Mouse (Mus musculus) lung, embryonic 14.5 days (tissue): ENCODE measurements around the gene Sost. TPM values are rescaled to one million over a fixed set of nuclear protein-coding genes. Genes with fewer than 3 reads are reported as not detected.
A peak's percentile ranks its signal among the peaks of the same experiment; 100 is the strongest.

Experiments used
- ATAC-seq: fragments of 200-750 bp; cut with Nextera tagmentation; 2 replicates; pipeline ENCODE4 v1.8.0; 2017; ENCODE audit warnings: mild to moderate bottlenecking, moderate TSS enrichment, moderate library complexity; ENCODE audit not compliant: insufficient read depth
- DNase-seq: peaks from one replicate; pipeline ENCODE4 v3.0.0-alpha.2; 2015
- H3K27ac ChIP-seq: fragments of 300-500 bp; sonication (generic); 2 replicates; pipeline ENCODE4 v1.5.1; 2014; ENCODE audit warnings: low read depth, mild to moderate bottlenecking, moderate library complexity
- H3K27me3 ChIP-seq: fragments of 300-500 bp; sonication (generic); 2 replicates; pipeline ENCODE4 v1.6.1; 2014; ENCODE audit warnings: low read length, control low read depth; ENCODE audit not compliant: insufficient read depth
- H3K36me3 ChIP-seq: fragments of 300-500 bp; sonication (generic); 2 replicates; pipeline ENCODE4 v1.6.1; 2014; ENCODE audit warnings: control low read depth; ENCODE audit not compliant: insufficient read depth
- H3K4me1 ChIP-seq: fragments of 300-500 bp; sonication (generic); 2 replicates; pipeline ENCODE4 v1.6.1; 2014; ENCODE audit warnings: antibody characterized with exemption, control low read depth; ENCODE audit not compliant: insufficient read depth
- H3K4me2 ChIP-seq: fragments of 300-500 bp; sonication (generic); 2 replicates; pipeline ENCODE4 v1.6.1; 2014; ENCODE audit warnings: mild to moderate bottlenecking
- H3K4me3 ChIP-seq: fragments of 300-500 bp; sonication (generic); 2 replicates; pipeline ENCODE4 v1.5.1; 2014; ENCODE audit warnings: low read depth, low read length
- H3K9ac ChIP-seq: fragments of 300-500 bp; sonication (generic); 2 replicates; pipeline ENCODE4 v1.6.1; 2014
- H3K9me3 ChIP-seq: fragments of 300-500 bp; sonication (generic); 2 replicates; pipeline ENCODE4 v1.6.1; 2016; ENCODE audit warnings: low read depth, low read length, control low read depth
- CTCF ChIP-seq: IDR thresholded peaks from 2 replicates; pipeline ENCODE4 v1.5.1; 2016; ENCODE audit warnings: antibody characterized with exemption, low read depth
- WGBS: fragments of 180-500 bp; shearing (Covaris S2); extraction: QIAGEN DNeasy Blood & Tissue Kit; methylation state at CpG from one replicate; pipeline ENCODE4 v1.1.7; 2014; 5-methylcytosine and 5-hydroxymethylcytosine counted together
- polyA plus RNA-seq: library from polyadenylated mRNA; unstranded; fragments of >200 nt; fragmentation: Nextera tagmentation; extraction: Ambion mirVana; gene quantifications from 2 replicates; pipeline ENCODE4 v1.2.1, GENCODE M21; 2014

The Sost gene
- polyA plus RNA-seq, 1 experiment from 2014 or later, result not detected

- WGBS, result 72% methylated on average over 5 of the region's 5 CpGs
- Histone ChIP-seq H3K9me3 (no peaks in the 10 kb centered on the region), H3K4me2 (no peak overlapping the region), H3K4me3 (no peak overlapping the region), H3K27ac (no peak overlapping the region), H3K36me3 (no peaks in the 10 kb centered on the region), H3K9ac (no peak overlapping the region), H3K27me3 (no peaks in the 10 kb centered on the region), H3K4me1 (peaks cover 14% of the 10 kb centered on the region; the same call in 1 of the 2 replicates)
- no peak for TF ChIP-seq CTCF
- no peak for ATAC-seq
- no peak for DNase-seq
Measured at GRCm38 (mm10) chr11:101950021-101950420, 16.8 kb downstream of the Sost start.

DNA sequence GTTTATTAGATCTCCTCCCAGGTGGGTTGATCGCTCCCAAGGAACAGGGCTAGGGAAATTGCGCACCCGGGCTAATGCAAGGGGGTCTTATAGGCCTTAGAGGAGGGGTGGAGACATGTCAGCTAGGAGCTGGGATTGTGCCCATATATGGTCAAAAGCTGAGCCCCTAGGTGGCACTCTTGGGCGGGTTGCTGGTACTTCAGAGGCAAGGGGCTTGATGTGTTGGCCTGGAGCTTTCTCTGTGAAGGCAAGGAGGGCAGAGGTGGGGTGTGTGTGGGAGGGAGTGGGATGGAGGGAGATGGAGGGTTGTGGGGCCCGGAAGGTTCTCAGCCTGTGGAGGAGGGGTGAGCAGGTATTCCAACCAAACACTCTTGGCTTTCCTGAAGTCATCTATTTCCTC lies 20.3 kb downstream of the Sost start:
- Histone ChIP-seq H3K9me3 (no peaks in the 10 kb centered on the region), H3K27me3 (no peaks in the 10 kb centered on the region), H3K4me2 (no peak overlapping the region), H3K4me1 (no peaks in the 10 kb centered on the region), H3K4me3 (no peak overlapping the region), H3K27ac (no peak overlapping the region), H3K36me3 (no peaks in the 10 kb centered on the region), H3K9ac (no peak overlapping the region)
- WGBS, result 21% methylated on average over 5 of the region's 5 CpGs
- TF ChIP-seq CTCF, result peak; percentile 46
- DNase-seq, result peak; percentile 51
- no peak for ATAC-seq

DNA sequence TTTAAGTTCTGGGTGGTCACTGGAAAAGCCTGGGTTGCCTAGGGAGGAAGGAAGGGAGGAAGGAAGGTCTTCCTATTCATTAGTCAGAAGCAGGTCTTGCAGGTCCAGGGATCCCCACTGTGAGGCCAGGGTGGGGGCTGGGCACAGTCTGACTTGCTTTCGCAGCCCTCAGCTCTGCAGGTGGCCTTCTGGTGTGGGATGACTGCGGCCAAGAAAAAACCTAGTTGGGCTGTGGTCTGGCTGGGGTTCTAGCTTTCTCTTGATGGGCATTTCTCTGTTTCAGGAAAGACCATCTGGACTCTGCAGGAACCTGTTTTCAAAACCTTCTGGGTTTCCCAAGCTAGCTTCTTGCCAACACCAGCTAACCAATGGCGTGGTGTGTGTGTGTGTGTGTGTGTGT lies 23.8 kb downstream of the Sost start:
- no peak for DNase-seq
- Histone ChIP-seq H3K9me3 (no peaks in the 10 kb centered on the region), H3K27ac (no peak overlapping the region), H3K36me3 (no peaks in the 10 kb centered on the region), H3K9ac (no peak overlapping the region), H3K27me3 (peaks cover 6% of the 10 kb centered on the region; the same call in 1 of the 2 replicates), H3K4me2 (no peak overlapping the region), H3K4me3 (no peak overlapping the region), H3K4me1 (no peaks in the 10 kb centered on the region)
- ATAC-seq, result no peak
- TF ChIP-seq CTCF, result no peak
- 42% methylated on average over 3 of the region's 3 CpGs for WGBS

GRCm38 (mm10) chr11:101937108-101937507 lies 29.7 kb downstream of the Sost start:
- H3K27ac ChIP-seq, result no peak overlapping the region
- ATAC-seq, result peak; percentile 44; the same call in 1 of the 2 replicates
- H3K9me3 ChIP-seq, result no peaks in the 10 kb centered on the region

GRCm38 (mm10) chr11:101936421-101936820 lies 30.4 kb downstream of the Sost start:
- Histone ChIP-seq H3K27me3 (peaks cover 20% of the 10 kb centered on the region; the same call in 1 of the 2 replicates), H3K36me3 (no peaks in the 10 kb centered on the region), H3K9me3 (no peaks in the 10 kb centered on the region), H3K27ac (no peak overlapping the region), H3K4me3 (no peak overlapping the region), H3K4me1 (peaks cover 6% of the 10 kb centered on the region; the same call in 1 of the 2 replicates), H3K9ac (no peak overlapping the region), H3K4me2 (peak overlapping the region; percentile 81)
- no peak for DNase-seq
- no peak for ATAC-seq
- 39% methylated on average over 7 of the region's 7 CpGs for WGBS
- TF ChIP-seq CTCF, result no peak

More at GRCm38 (mm10) chr11:101937108-101937507, 29.7 kb downstream of the Sost start:
- peak; percentile 72 for DNase-seq
- no peaks in the 10 kb centered on the region for H3K36me3 ChIP-seq
- peak overlapping the region; percentile 81 for H3K4me2 ChIP-seq
- H3K4me3 ChIP-seq, result peak overlapping the region; percentile 36
- under 1% methylated on average over 32 of the region's 32 CpGs for WGBS
- H3K9ac ChIP-seq, result peak overlapping the region; percentile 59
- H3K4me1 ChIP-seq, result peaks cover 6% of the 10 kb centered on the region; the same call in 1 of the 2 replicates
- peaks cover 20% of the 10 kb centered on the region; the same call in 1 of the 2 replicates for H3K27me3 ChIP-seq
- TF ChIP-seq CTCF, result no peak

DNA sequence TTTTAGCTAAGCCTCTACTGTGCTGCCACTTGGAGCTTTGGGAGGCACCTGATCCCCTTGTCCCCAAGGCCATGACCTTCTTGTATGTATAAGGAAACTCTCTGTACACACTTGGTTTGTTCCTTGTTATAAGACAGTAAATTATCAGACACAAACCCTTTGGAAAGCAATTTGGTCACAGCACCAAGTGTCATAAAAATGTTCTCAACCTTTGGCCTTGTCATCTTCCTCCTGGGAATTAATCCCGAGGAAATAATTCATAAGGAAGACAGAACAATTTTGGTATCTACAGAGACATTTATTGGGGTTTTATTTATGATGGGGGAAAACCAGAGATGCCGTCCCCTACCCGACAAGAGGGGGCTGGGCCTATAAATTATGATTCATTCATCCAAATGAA lies 31.1 kb downstream of the Sost start:
- Histone ChIP-seq H3K27me3 (peaks cover 20% of the 10 kb centered on the region; the same call in 1 of the 2 replicates), H3K4me1 (peaks cover 6% of the 10 kb centered on the region; the same call in 1 of the 2 replicates), H3K4me3 (no peak overlapping the region), H3K9me3 (no peaks in the 10 kb centered on the region), H3K27ac (no peak overlapping the region), H3K9ac (no peak overlapping the region), H3K4me2 (no peak overlapping the region), H3K36me3 (no peaks in the 10 kb centered on the region)
- no peak for ATAC-seq
- DNase-seq, result no peak
- no peak for TF ChIP-seq CTCF
- 77% methylated on average over 3 of the region's 3 CpGs for WGBS

DNA sequence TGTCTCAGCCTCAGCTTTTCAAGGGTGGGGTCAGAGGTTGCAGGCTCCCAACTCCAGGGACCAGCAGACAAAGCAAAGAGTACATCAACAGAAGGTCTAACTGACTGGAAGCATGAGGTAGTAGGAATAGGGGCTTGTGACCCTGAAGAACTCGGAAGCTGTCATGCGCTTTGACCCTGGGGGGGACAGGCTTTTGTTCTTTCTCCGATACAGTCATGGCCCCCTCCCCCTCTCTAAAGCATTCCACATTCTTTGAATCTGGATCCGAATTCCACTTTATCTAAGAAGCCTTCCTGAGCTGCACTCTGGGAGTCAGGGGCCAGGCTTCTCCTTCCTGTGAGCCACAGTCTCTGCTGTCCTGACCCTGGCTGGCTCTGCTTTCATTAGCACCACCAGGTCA lies 34.8 kb downstream of the Sost start:
- TF ChIP-seq CTCF, result no peak
- H3K4me2 ChIP-seq, result no peak overlapping the region
- DNase-seq (no peak), ATAC-seq (no peak)
- H3K27me3 ChIP-seq, result 0 out of 2 replicates have a peak, but pooled peaks cover 4% of the 10 kb centered on the region
- H3K4me1 ChIP-seq, result peaks cover 4% of the 10 kb centered on the region; the same call in 1 of the 2 replicates
- H3K9me3 ChIP-seq, result no peaks in the 10 kb centered on the region
- H3K4me3 ChIP-seq, result no peak overlapping the region
- H3K27ac ChIP-seq, result no peak overlapping the region
- no peak overlapping the region for H3K9ac ChIP-seq
- H3K36me3 ChIP-seq, result no peaks in the 10 kb centered on the region
- 40% methylated on average over 4 of the region's 4 CpGs for WGBS
